Mouse (Mus musculus): Measurements from ENCODE around the gene Lipo2. TPM values are rescaled to one million over a fixed set of nuclear protein-coding genes. Genes with fewer than 3 reads are reported as not detected.

The Lipo2 gene
- polyA plus RNA-seq (2014; fragmentation: Illumina TruSeq; extraction: RNeasy Lipid Tissue Mini Kit (QIAGEN cat#74804); ENCODE audit: insufficient read depth, low read depth, low replicate concordance), result 0.10 TPM

DNA sequence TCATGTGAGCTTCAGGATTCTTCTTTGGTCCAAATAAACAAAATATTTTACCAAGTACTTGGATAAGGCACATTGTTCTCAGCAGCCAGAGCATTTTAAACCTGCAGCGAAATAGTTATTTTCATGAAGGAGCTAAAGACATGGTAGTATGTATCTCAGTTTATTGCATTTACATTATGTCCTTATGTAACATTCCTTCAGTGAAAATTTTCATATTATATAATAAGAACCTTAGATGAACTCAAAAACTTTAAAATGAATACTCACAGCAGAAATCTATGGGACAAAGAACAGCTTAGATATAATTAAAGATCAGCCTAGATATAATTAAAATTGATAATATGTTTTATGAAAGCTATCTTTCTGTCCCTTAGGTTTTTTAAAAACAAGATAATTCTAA lies at the start of gene Lipo2:
TSS of gene Lipo2 (minus strand) at position 101 of the 400 bp plus-strand sequence.

DNA sequence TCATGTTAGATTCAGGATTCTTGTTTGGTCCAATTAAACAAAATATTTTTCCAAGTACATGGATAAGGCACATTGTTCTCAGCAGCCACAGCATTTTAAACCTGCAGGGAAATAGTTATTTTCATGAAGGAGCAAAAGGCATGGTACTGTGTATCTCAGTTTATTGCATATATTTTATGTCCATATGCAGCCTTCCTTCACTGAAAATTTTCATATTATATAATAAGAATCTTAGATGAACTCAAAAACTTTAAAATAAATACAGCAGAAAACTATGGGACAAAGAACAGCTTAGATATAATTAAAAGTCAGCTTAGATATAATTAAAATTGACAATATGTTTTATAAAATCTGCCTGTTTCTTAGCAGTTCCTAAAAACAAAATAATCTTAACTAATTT lies 36.2 kb upstream of the Lipo2 start, which contains the start of gene Lipo1:
TSS of gene Lipo1 (minus strand) at position 101 of the 400 bp plus-strand sequence.

DNA sequence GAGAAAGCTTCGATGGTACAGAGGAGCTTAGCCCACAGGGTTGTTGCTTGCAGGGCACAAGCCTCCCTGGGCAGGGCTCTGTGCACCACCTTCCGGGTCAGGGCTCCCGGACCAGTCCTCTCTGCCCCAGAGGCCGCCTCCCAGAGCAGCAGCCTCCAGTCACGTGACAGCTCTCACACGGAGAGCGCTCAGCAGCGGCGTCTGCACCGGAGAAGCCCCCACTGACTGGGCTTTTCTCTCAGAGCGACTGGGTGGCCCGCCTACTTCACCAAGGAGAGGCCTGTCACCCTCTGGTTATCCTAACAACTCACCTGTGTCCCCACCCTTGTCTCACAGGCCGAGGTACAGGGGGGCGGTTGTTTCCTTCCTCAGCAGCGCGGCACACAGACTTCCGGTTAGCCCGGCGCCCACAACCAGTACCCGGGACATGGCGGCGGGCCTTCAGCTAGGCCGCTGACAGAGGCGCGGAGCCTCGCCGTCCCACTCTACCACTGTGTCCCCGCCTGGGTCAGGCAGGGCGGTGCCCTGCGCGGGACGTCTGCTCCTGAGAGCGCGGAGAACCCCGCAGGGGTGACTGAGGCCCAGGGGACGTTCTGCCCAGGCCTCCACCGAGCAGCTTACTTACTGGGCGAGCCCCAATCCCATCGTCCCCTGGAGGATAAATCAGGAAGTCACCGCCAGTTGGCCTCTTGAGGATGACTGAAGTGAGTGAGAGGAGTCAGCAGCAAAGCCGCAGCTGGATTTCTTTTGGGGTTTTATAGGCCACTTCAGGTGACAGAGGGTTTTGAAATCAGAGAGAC lies 10.3 kb upstream of the Lipo2 start, which contains the start of gene Lipo3:
TSS of gene Lipo3 (minus strand) at position 665 of the 800 bp plus-strand sequence.

Other genes starting within 250 kb of the Lipo2 start
- gene Lipo4, start 233.6 kb downstream of the Lipo2 start, polyA plus RNA-seq (2014; fragmentation: Illumina TruSeq; extraction: RNeasy Lipid Tissue Mini Kit (QIAGEN cat#74804); ENCODE audit: insufficient read depth, low read depth, low replicate concordance), result not detected
- not detected for gene Gm8978, start 126.1 kb downstream of the Lipo2 start, polyA plus RNA-seq (2014; fragmentation: Illumina TruSeq; extraction: RNeasy Lipid Tissue Mini Kit (QIAGEN cat#74804); ENCODE audit: insufficient read depth, low read depth, low replicate concordance)
- gene Lipo3, start 10.6 kb upstream of the Lipo2 start, polyA plus RNA-seq (2014; fragmentation: Illumina TruSeq; extraction: RNeasy Lipid Tissue Mini Kit (QIAGEN cat#74804); ENCODE audit: insufficient read depth, low read depth, low replicate concordance), result 16.9 TPM
- not detected for gene Lipo1, start 36.1 kb upstream of the Lipo2 start, polyA plus RNA-seq (2014; fragmentation: Illumina TruSeq; extraction: RNeasy Lipid Tissue Mini Kit (QIAGEN cat#74804); ENCODE audit: insufficient read depth, low read depth, low replicate concordance)
- gene Lipf, start 209.8 kb upstream of the Lipo2 start, polyA plus RNA-seq (2014; fragmentation: Illumina TruSeq; extraction: RNeasy Lipid Tissue Mini Kit (QIAGEN cat#74804); ENCODE audit: insufficient read depth, low read depth, low replicate concordance), result 0.61 TPM